Mouse (Mus musculus) liver, embryonic 11.5 days (tissue): ENCODE results near the gene Nelfb. TPM values are rescaled to one million over a fixed set of nuclear protein-coding genes. Genes with fewer than 3 reads are reported as not detected.
"Not testable (repeated sequence)": the region's sequence is repeated elsewhere in the genome, so short reads cannot be mapped to it uniquely, and the experiment has no call there.

ENCODE experiments used
- ATAC-seq: fragments of 200-750 bp; cut with Nextera tagmentation; replicated peaks from 2 replicates; pipeline ENCODE4 v1.8.0; 2017; ENCODE audit warnings: moderate number of reproducible peaks, mild to moderate bottlenecking, moderate TSS enrichment, moderate library complexity; ENCODE audit not compliant: low FRiP score
- DNase-seq: peaks from one replicate; pipeline ENCODE4 v3.0.0-alpha.2; 2017; ENCODE audit warnings: low spot score
- H3K27ac ChIP-seq: fragments of 300-500 bp; sonication (generic); 2 replicates; pipeline ENCODE4 v1.5.1; 2014; ENCODE audit warnings: mild to moderate bottlenecking, low read depth, low read length, control low read depth
- H3K27me3 ChIP-seq: fragments of 300-500 bp; sonication (generic); replicated peaks from 2 replicates; pipeline ENCODE4 v1.6.1; 2014; ENCODE audit warnings: low read length, mixed read lengths; ENCODE audit not compliant: control insufficient read depth, insufficient read depth
- H3K36me3 ChIP-seq: fragments of 300-500 bp; sonication (generic); 2 replicates; pipeline ENCODE4 v1.6.1; 2014; ENCODE audit warnings: mild to moderate bottlenecking, low read length, moderate library complexity, mixed read lengths; ENCODE audit not compliant: control insufficient read depth, insufficient read depth
- H3K4me1 ChIP-seq: fragments of 300-500 bp; sonication (generic); replicated peaks from 2 replicates; pipeline ENCODE4 v1.6.1; 2014; ENCODE audit warnings: low read length, mixed read lengths; ENCODE audit not compliant: control insufficient read depth, insufficient read depth
- H3K4me2 ChIP-seq: fragments of 300-500 bp; sonication (generic); 2 replicates; pipeline ENCODE4 v1.6.1; 2014; ENCODE audit warnings: mild to moderate bottlenecking, control low read depth, moderate library complexity
- H3K4me3 ChIP-seq: fragments of 300-500 bp; sonication (generic); 2 replicates; pipeline ENCODE4 v1.5.1; 2014; ENCODE audit warnings: low read depth, low read length, control low read depth
- H3K9ac ChIP-seq: fragments of 300-500 bp; sonication (generic); 2 replicates; pipeline ENCODE4 v1.6.1; 2014; ENCODE audit warnings: low read depth, low read length, control low read depth
- H3K9me3 ChIP-seq: fragments of 300-500 bp; sonication (generic); 2 replicates; pipeline ENCODE4 v1.6.1; 2016; ENCODE audit warnings: low read length, inconsistent platforms, mixed read lengths; ENCODE audit not compliant: control insufficient read depth
- WGBS: fragments of 180-500 bp; shearing (Covaris S2); extraction: QIAGEN DNeasy Blood & Tissue Kit; methylation state at CpG from one replicate; pipeline ENCODE4 v1.1.7; 2014; 5-methylcytosine and 5-hydroxymethylcytosine counted together
- polyA plus RNA-seq: library from polyadenylated mRNA; unstranded; fragments of >200 nt; fragmentation: Nextera tagmentation; extraction: Ambion mirVana; gene quantifications from 2 replicates; pipeline ENCODE4 v1.2.1, GENCODE M21; 2014

The Nelfb gene
- 85.3 and 86.3 TPM in 2 replicates for polyA plus RNA-seq

DNA sequence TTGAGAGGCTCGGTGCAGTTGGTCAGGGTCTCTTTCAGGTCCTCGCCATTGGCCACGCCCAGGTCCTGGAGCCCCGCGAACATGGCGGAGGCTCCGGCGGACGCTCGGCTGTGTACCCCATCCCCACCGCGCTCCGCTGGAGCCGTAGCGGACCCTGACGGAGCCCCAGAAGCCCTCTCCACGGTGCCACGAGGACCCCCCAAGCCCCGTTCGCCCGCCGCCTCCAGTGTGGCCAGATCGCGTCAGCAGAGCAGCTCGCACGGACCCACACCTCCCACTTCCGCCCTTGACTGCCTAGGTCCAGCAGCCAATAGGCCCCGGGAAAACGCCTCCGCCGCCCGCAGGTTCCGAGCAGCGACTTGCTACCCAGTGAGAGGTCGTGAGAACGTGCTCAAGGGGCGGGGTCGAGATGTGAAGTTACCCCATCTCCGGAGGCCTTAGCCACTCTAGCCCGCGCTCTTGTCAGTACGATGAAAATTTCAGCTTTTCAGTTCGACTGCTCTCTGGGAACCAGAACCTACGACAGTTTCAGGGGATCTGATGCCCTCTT, at the start of gene Nelfb:
Nelfb (minus strand) TSS at position 369 of the 550 bp plus-strand sequence.
- Histone ChIP-seq H3K36me3 (peaks cover 12% of the 10 kb centered on the region), H3K27me3 (no peaks in the 10 kb centered on the region), H3K4me1 (peaks cover 16% of the 10 kb centered on the region), H3K27ac (peak within 1 kb of the TSS; percentile 65), H3K9me3 (no peaks in the 10 kb centered on the region), H3K4me2 (peak within 1 kb of the TSS; percentile 76), H3K4me3 (peak within 1 kb of the TSS; percentile 89), H3K9ac (peak within 1 kb of the TSS; percentile 88)
- WGBS: under 1% methylated on average over 44 of the region's 44 CpGs
- ATAC-seq (peak; percentile 96), DNase-seq (peak; percentile 98)

DNA sequence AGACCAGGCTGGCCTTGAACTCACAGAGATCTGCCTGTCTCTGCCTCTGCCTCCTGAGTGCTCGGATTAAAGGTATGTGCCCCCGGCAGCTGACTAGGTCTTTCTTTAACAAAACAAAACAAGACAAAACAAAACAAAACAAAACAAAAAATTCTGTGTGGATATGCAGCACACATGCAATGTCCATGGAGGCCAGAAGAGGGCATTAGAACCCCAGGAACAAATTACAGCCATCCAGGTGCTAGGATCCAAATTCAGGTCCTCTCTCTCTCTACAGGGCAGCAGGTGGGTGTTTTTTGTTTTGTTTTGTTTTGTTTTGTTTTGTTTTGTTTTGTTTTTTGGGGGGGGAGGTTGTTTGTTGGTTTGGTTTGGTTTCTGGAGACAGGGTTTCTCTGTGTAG, 47.6 kb upstream of the Nelfb start:
- Histone ChIP-seq H3K9ac (no peak overlapping the region), H3K36me3 (no peaks in the 10 kb centered on the region), H3K9me3 (no peaks in the 10 kb centered on the region), H3K4me3 (no peak overlapping the region), H3K27me3 (no peaks in the 10 kb centered on the region), H3K4me2 (peak overlapping the region; percentile 16; the same call in 1 of the 2 replicates), H3K4me1 (peaks cover 18% of the 10 kb centered on the region; the same call in 1 of the 2 replicates), H3K27ac (no peak overlapping the region)
- ATAC-seq: no peak
- WGBS: 55% methylated on average over 2 of the region's 2 CpGs
- DNase-seq: no peak

DNA sequence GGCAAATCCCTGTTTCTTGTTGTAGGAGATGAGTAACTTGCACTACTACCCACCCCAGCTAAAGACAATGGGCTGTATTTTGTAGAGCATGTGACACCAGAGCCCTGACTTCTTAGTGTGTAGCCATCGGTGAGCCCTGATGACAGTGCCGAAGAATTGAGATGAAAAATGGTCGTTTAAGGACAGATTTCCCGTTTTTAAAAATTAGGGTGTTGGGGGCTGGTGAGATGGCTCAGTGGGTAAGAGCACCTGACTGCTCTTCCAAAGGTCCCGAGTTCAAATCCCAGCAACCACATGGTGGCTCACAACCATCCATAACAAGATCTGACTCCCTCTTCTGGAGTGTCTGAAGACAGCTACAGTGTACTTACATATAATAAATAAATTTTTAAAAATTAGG, 46.0 kb upstream of the Nelfb start:
- DNase-seq, ATAC-seq, H3K27me3 ChIP-seq, H3K27ac ChIP-seq, H3K36me3 ChIP-seq, H3K9ac ChIP-seq, H3K4me2 ChIP-seq, H3K4me3 ChIP-seq, H3K9me3 ChIP-seq: not testable (repeated sequence)
- WGBS: 81% methylated on average over 5 of the region's 5 CpGs
- H3K4me1 ChIP-seq: peaks cover 12% of the 10 kb centered on the region; the same call in 1 of the 2 replicates

DNA sequence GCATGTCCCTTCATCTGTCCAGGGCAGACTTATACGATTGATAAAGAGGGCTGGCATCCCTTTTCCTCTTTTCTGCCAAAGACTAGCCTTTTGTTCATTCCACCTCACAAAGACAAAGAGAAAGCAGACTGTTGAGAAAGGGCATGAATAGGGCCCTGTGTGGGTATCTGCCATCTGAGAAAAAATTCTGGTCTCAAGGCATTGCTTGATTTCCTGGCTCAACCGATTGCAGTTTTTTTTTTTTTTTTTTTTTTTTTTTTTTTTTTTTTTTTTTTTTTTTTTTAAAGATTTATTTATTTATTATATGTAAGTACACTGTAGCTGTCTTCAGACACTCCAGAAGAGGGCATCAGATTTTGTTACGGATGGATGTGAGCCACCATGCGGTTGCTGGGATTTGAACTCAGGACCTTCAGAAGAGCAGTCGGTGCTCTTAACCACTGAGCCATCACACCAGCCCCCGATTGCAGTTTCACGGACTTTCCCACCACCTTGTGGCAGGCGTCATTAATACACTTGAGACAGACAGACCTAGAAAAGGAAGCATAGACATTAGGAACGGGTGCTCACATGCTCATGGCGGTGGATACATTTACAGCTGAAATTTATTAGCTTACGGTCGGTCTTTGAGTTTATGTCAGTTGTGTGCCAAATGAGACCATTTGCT, 45.3 kb upstream of the Nelfb start:
- Histone ChIP-seq H3K4me2 (peak overlapping the region; percentile 98), H3K9ac (peak overlapping the region; percentile 87), H3K4me3 (peak overlapping the region; percentile 92), H3K4me1 (peaks cover 12% of the 10 kb centered on the region; the same call in 1 of the 2 replicates)
- not testable (repeated sequence) for H3K27me3 ChIP-seq, H3K9me3 ChIP-seq, DNase-seq, H3K27ac ChIP-seq, ATAC-seq, H3K36me3 ChIP-seq
- 45% methylated on average over 11 of the region's 12 CpGs for WGBS

DNA sequence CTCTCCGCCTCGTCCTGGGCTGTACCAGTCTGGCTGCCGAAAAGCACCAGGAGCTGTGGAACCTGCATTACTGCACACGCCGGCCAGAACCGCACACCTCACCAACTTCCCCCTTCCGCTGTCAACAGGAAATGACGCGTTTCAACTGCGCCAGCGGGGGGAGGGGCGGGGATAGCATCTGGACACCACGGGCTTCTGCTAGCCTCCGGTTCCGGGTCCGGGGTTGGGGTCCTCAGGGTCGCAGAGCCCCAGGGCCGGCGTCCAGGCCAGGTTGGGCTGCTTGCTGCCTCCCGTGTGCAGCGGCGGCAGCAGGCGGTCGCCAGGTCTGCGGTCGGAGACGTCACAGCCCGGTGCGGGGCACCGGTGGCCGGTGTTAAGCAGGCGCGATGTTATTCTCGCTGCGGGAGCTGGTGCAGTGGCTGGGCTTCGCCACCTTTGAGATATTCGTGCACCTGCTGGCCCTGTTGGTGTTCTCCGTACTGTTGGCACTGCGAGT, 44.0 kb upstream of the Nelfb start, which contains the start of gene Tmem203:
Tmem203 (plus strand) TSS at position 156 of the 496 bp plus-strand sequence.
- Histone ChIP-seq H3K27ac (peak within 1 kb of the TSS; percentile 76), H3K4me3 (peak within 1 kb of the TSS; percentile 92), H3K4me1 (peaks cover 12% of the 10 kb centered on the region; the same call in 1 of the 2 replicates), H3K9ac (peak within 1 kb of the TSS; percentile 87), H3K36me3 (peaks cover 17% of the 10 kb centered on the region), H3K4me2 (peak within 1 kb of the TSS; percentile 98), H3K9me3 (no peaks in the 10 kb centered on the region), H3K27me3 (no peaks in the 10 kb centered on the region)
- DNase-seq: peak; percentile 98
- ATAC-seq: peak; percentile 83
- WGBS: under 1% methylated on average over 39 of the region's 39 CpGs

DNA sequence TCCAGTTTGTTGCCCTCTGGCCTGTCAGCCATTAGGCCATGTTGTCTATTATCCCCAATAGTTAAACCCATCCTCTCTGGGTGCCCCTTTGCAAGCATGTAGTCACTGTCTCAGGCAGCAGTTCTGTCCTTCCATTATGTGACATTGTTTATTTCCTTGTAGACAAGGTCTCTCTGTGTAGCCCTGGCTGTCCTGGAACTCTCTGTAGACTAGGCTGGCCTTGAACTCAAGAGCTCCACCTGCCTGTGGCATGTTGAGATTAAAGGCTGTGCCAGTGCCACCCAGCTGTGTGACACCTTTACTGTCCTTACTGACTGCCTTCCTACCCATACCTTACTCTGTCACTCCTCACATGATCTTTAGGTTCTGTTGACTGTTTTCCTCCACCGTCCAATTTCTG, 41.0 kb upstream of the Nelfb start:
- H3K4me3 ChIP-seq: no peak overlapping the region
- H3K27ac ChIP-seq: no peak overlapping the region
- ATAC-seq: no peak
- H3K9ac ChIP-seq: no peak overlapping the region
- no peaks in the 10 kb centered on the region for H3K9me3 ChIP-seq
- no peaks in the 10 kb centered on the region for H3K27me3 ChIP-seq
- peaks cover 33% of the 10 kb centered on the region for H3K36me3 ChIP-seq
- no peak overlapping the region for H3K4me2 ChIP-seq
- H3K4me1 ChIP-seq: peaks cover 12% of the 10 kb centered on the region; the same call in 1 of the 2 replicates
- no peak for DNase-seq
- 88% methylated on average over 1 of the region's 1 CpGs for WGBS

DNA sequence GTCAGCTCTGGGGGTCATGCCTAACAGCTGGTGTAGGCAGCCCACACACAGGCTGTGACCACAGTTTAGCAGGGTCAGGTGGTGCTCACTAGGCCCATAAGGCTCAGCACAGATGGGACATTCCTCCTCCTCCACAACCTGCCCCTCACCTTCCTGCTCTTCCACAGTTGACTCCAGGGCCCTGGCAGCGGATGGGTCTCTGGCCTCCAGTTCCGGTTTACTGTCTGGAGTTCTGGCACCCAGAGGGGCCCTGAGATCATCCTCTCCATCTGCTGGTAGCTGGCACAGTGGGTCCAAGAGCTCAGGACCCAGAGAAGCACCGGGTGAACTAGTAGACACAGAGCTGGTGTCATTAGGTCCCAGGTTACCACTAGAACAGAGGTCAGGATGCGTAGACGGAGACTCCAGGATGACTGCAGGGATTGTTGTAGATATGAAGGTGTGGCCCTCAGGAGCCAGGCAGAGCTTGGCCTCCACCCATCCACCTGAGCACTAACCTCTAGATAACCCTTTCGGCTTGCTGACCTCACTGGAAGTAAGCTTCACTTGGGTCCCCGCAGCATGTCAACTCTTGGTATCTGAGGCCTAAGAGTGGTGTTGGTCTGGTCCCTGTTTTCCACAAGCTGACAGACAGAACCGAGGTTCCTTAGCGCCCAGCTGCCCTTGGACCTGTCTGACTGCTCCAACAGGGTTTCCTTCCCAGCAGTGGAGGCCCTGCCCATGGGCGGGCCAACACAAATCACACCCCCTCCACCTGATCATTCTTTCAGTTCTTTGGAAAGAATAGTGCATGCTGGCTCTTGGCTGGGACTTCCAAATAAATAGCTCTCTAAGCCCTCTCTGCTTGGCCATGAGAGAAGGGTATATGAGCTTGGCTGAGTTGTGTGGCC, 35.1 kb upstream of the Nelfb start, which contains the start of gene AL732309.1:
AL732309.1 (minus strand) TSS at position 681 of the 890 bp plus-strand sequence.
- Histone ChIP-seq H3K27me3 (peaks cover 21% of the 10 kb centered on the region), H3K9me3 (no peaks in the 10 kb centered on the region), H3K9ac (no peak within 1 kb of the TSS), H3K36me3 (peaks cover 27% of the 10 kb centered on the region), H3K4me3 (no peak within 1 kb of the TSS), H3K4me2 (no peak within 1 kb of the TSS), H3K4me1 (peaks cover 10% of the 10 kb centered on the region), H3K27ac (no peak within 1 kb of the TSS)
- 88% methylated on average over 10 of the region's 10 CpGs for WGBS
- DNase-seq: no peak
- no peak for ATAC-seq

DNA sequence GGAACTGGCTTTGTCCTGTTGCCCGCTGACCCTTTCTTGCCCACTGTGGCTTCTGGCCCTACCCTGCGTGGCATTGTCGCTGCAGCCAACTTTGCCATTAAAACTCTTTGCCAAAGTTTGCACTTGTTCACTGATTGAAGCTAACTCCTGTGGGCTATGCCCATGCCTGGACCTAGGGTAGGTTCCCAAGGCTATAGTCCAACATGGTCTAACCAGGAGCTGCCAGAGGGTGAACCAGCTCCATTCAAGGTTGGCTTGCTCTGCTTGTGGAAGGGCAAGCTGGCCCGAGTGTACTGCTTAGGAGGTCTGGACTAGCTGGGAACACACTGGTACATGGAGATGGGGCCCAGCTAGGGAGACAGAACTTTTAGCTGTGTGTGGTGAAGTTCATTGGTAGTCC, 32.9 kb upstream of the Nelfb start:
- no peak overlapping the region for H3K4me2 ChIP-seq
- WGBS: 81% methylated on average over 4 of the region's 4 CpGs
- H3K9ac ChIP-seq: no peak overlapping the region
- H3K27ac ChIP-seq: no peak overlapping the region
- DNase-seq (no peak), ATAC-seq (no peak)
- H3K4me3 ChIP-seq: no peak overlapping the region
- peaks cover 23% of the 10 kb centered on the region for H3K27me3 ChIP-seq
- H3K4me1 ChIP-seq: peaks cover 18% of the 10 kb centered on the region
- H3K36me3 ChIP-seq: peaks cover 15% of the 10 kb centered on the region
- H3K9me3 ChIP-seq: no peaks in the 10 kb centered on the region
